ENCODE assay signal across 9 mouse cellular contexts in genomic region chr7:142386621-142387201, GRCm38 (mm10). TPM values are rescaled to one million over a fixed set of nuclear protein-coding genes. Genes with fewer than 3 reads are reported as not detected.
DNase-seq lines count a peak whose midpoint lies in the region; ATAC-seq and TF ChIP-seq lines count a peak whose summit lies in the region.
"Had no signal": no experiment of that assay in that cellular context is flagged by ENCODE, and none has a peak within 500 bp of the region (broad histone marks: within the 10 kb centered on the region; RNA-seq: fewer than 3 reads in every experiment).

No protein-coding gene starts in this region.

- H3K4me1 ChIP-seq in embryonic facial prominence, embryonic 14.5 days (ENCODE audit: control insufficient read depth, insufficient read depth, low read length), result peaks cover 8% of the 10 kb centered on the region
- peaks cover 24% of the 10 kb centered on the region for H3K4me1 ChIP-seq in hindbrain, embryonic 15.5 days (replicated peaks)
- H3K4me1 ChIP-seq in liver, embryonic 16.5 days (ENCODE audit: control insufficient read depth, low read depth, low read length), result peaks cover 59% of the 10 kb centered on the region

- H3K9ac ChIP-seq in embryonic facial prominence, embryonic 14.5 days (ENCODE audit: low read depth, low read length), result peak overlapping the region; percentile 81
- H3K9ac ChIP-seq in hindbrain, embryonic 15.5 days, result peak overlapping the region; percentile 88
- H3K9ac ChIP-seq in liver, embryonic 16.5 days (ENCODE audit: low read depth, low read length), result peak overlapping the region; percentile 96

- peaks cover 31% of the 10 kb centered on the region for H3K79me2 ChIP-seq in C2C12 (ENCODE audit: control insufficient read depth, insufficient read depth)

- no peak for ATAC-seq in embryonic facial prominence, embryonic 14.5 days (ENCODE audit: low read depth)
- ATAC-seq in hindbrain, embryonic 15.5 days (ENCODE audit: low FRiP score, low read depth), result no peak
- ATAC-seq in liver, embryonic 16.5 days (ENCODE audit: low read depth), result peak; percentile 61

- peak; percentile 26 to 42 for DNase-seq in cerebellum, adult 18-20 months
- DNase-seq in cerebellum, adult 11 months, result no peak
- no peak for DNase-seq in embryonic facial prominence, embryonic 14.5 days (ENCODE audit: low spot score)
- DNase-seq in natural killer cell, adult 2 months (ENCODE audit: low spot score in 2 of 2), result no peak
- no peak for DNase-seq in layer of hippocampus, postnatal 25 days (ENCODE audit: extremely low spot score in 1 of 2, low spot score in 1 of 2)

- 63% methylated on average over 6 of the region's 6 CpGs for WGBS in embryonic facial prominence, embryonic 14.5 days
- 58% methylated on average over 6 of the region's 6 CpGs for WGBS in hindbrain, embryonic 15.5 days
- 25% methylated on average over 6 of the region's 6 CpGs for WGBS in liver, embryonic 16.5 days (ENCODE audit: insufficient replicate concordance)

- no peak for TF ChIP-seq CTCF in C2C12 (IDR thresholded peaks at IDR 0.05; ENCODE audit: control insufficient read depth, insufficient read depth, insufficient read length)

- H3K79me3 ChIP-seq in C2C12 (ENCODE audit: low read depth), result peaks cover 18% of the 10 kb centered on the region

- peak overlapping the region; percentile 65 for H3K4me3 ChIP-seq in C2C12 (ENCODE audit: insufficient read depth, poor library complexity, severe bottlenecking)
- peak overlapping the region; percentile 78 for H3K4me3 ChIP-seq in embryonic facial prominence, embryonic 14.5 days (ENCODE audit: low read depth, low read length)
- H3K4me3 ChIP-seq in hindbrain, embryonic 15.5 days, result peak overlapping the region; percentile 89
- peak overlapping the region; percentile 90 for H3K4me3 ChIP-seq in liver, embryonic 16.5 days (ENCODE audit: low read depth, low read length)

- peak overlapping the region; percentile 94 for H3K4me2 ChIP-seq in embryonic facial prominence, embryonic 14.5 days (ENCODE audit: low read depth, low read length)
- H3K4me2 ChIP-seq in hindbrain, embryonic 15.5 days, result peak overlapping the region; percentile 90
- peak overlapping the region; percentile 85 for H3K4me2 ChIP-seq in liver, embryonic 16.5 days (ENCODE audit: low read depth, low read length)

- H3K27me3 ChIP-seq in C2C12 (ENCODE audit: control insufficient read depth, insufficient read depth, insufficient read length), result no peaks in the 10 kb centered on the region
- no peaks in the 10 kb centered on the region for H3K27me3 ChIP-seq in embryonic facial prominence, embryonic 14.5 days (replicated peaks; ENCODE audit: control insufficient read depth, insufficient read depth, low read length)
- H3K27me3 ChIP-seq in hindbrain, embryonic 15.5 days, result no peaks in the 10 kb centered on the region
- no peaks in the 10 kb centered on the region for H3K27me3 ChIP-seq in liver, embryonic 16.5 days (ENCODE audit: control insufficient read depth, insufficient read depth, low read depth, low read length)

- peak overlapping the region; percentile 85 for H3ac ChIP-seq in C2C12 (ENCODE audit: control insufficient read depth, insufficient read length, low read depth)

- H3K27ac ChIP-seq in embryonic facial prominence, embryonic 14.5 days (replicated peaks; ENCODE audit: low read depth, low read length), result 0 out of 2 replicates have a peak overlapping the region, but pooled peaks have one; percentile 53
- peak overlapping the region; percentile 79; the same call in 1 of the 2 replicates for H3K27ac ChIP-seq in hindbrain, embryonic 15.5 days (replicated peaks)
- peak overlapping the region; percentile 94 for H3K27ac ChIP-seq in liver, embryonic 16.5 days (ENCODE audit: low read length)

- H3K36me3 ChIP-seq in C2C12 (ENCODE audit: control insufficient read depth, insufficient read depth), result peaks cover 34% of the 10 kb centered on the region
- peaks cover 32% of the 10 kb centered on the region for H3K36me3 ChIP-seq in embryonic facial prominence, embryonic 14.5 days (ENCODE audit: control insufficient read depth, insufficient read depth, low read length)
- peaks cover 26% of the 10 kb centered on the region for H3K36me3 ChIP-seq in hindbrain, embryonic 15.5 days
- H3K36me3 ChIP-seq in liver, embryonic 16.5 days (ENCODE audit: control insufficient read depth, insufficient read depth), result peaks cover 39% of the 10 kb centered on the region

- H3K9me3 ChIP-seq in embryonic facial prominence, embryonic 14.5 days (ENCODE audit: control insufficient read depth, low read length), result no peaks in the 10 kb centered on the region
- H3K9me3 ChIP-seq in hindbrain, embryonic 15.5 days, result no peaks in the 10 kb centered on the region
- H3K9me3 ChIP-seq in liver, embryonic 16.5 days (replicated peaks; ENCODE audit: control insufficient read depth, low read length), result no peaks in the 10 kb centered on the region

TF ChIP-seq in C2C12, 6 proteins besides CTCF, POLR2A, EP300 and RAD21:
- no peak for TF ChIP-seq MYOG (IDR thresholded peaks at IDR 0.05; ENCODE audit: control insufficient read depth, extremely low read depth, insufficient read length)
- TF ChIP-seq FOSL1 (IDR thresholded peaks at IDR 0.05; ENCODE audit: insufficient read depth, low read length, poor library complexity, severe bottlenecking), result no peak
- TF ChIP-seq MAX (IDR thresholded peaks at IDR 0.05), result no peak
- no peak for TF ChIP-seq MYOD1 (IDR thresholded peaks at IDR 0.05; ENCODE audit: control insufficient read depth, insufficient read length, low read depth)
- no peak for TF ChIP-seq CEBPB (IDR thresholded peaks at IDR 0.05; ENCODE audit: low read depth)
- TF ChIP-seq USF1 (IDR thresholded peaks at IDR 0.05; ENCODE audit: low read depth), result no peak

RNA-seq across cellular contexts. Expression of gene Ctsd, which starts 1.1 kb away (rescaled TPM):
- polyA plus RNA-seq in C2C12 (2012; fragmentation: generic; extraction: Trizol), result 384 TPM
- 342 and 350 TPM in 2 replicates for polyA plus RNA-seq in embryonic facial prominence, embryonic 14.5 days (2014; fragmentation: Nextera tagmentation; extraction: Ambion mirVana)
- polyA plus RNA-seq in hindbrain, embryonic 15.5 days (2015; fragmentation: Nextera tagmentation; extraction: Ambion mirVana), result 300 and 306 TPM in 2 replicates
- 408 and 415 TPM in 2 replicates for polyA plus RNA-seq in liver, embryonic 16.5 days (2015; fragmentation: Nextera tagmentation; extraction: Ambion mirVana)
- total RNA-seq in layer of hippocampus, postnatal 25 days (2021), result 100 to 1,000 TPM; 313 to 344 TPM

RNA-seq across cellular contexts. Expression of gene Gm49369, which starts 4.2 kb away (rescaled TPM):
- not detected for polyA plus RNA-seq in C2C12 (2012; fragmentation: generic; extraction: Trizol)
- 0.46 TPM in 1 of 2 replicates, not detected in the other for polyA plus RNA-seq in embryonic facial prominence, embryonic 14.5 days (2014; fragmentation: Nextera tagmentation; extraction: Ambion mirVana)
- polyA plus RNA-seq in hindbrain, embryonic 15.5 days (2015; fragmentation: Nextera tagmentation; extraction: Ambion mirVana), result 1.9 TPM in 1 of 2 replicates, not detected in the other
- polyA plus RNA-seq in liver, embryonic 16.5 days (2015; fragmentation: Nextera tagmentation; extraction: Ambion mirVana), result 1.4 and 1.8 TPM in 2 replicates
- 10 to 100 TPM in 1 of 2 experiments, 1 to 10 TPM in 1; 3.2 to 10.3 TPM for total RNA-seq in layer of hippocampus, postnatal 25 days (2021)

RNA-seq across cellular contexts. Expression of gene Ifitm10, which starts 13.2 kb away (rescaled TPM):
- polyA plus RNA-seq in C2C12 (2012; fragmentation: generic; extraction: Trizol), result 2.0 TPM
- 3.0 and 3.3 TPM in 2 replicates for polyA plus RNA-seq in embryonic facial prominence, embryonic 14.5 days (2014; fragmentation: Nextera tagmentation; extraction: Ambion mirVana)
- polyA plus RNA-seq in hindbrain, embryonic 15.5 days (2015; fragmentation: Nextera tagmentation; extraction: Ambion mirVana), result 8.4 and 8.7 TPM in 2 replicates
- 1.6 and 2.0 TPM in 2 replicates for polyA plus RNA-seq in liver, embryonic 16.5 days (2015; fragmentation: Nextera tagmentation; extraction: Ambion mirVana)
- 10 to 100 TPM; 40.7 to 41.8 TPM for total RNA-seq in layer of hippocampus, postnatal 25 days (2021)
- total RNA-seq: hematopoietic stem cell, adult 5-6 weeks had no signal

RNA-seq across cellular contexts. Expression of gene Syt8, which starts 47.9 kb away (rescaled TPM):
- 0.07 TPM for polyA plus RNA-seq in C2C12 (2012; fragmentation: generic; extraction: Trizol)
- 1.9 and 3.9 TPM in 2 replicates for polyA plus RNA-seq in embryonic facial prominence, embryonic 14.5 days (2014; fragmentation: Nextera tagmentation; extraction: Ambion mirVana)
- not detected in 2 replicates for polyA plus RNA-seq in hindbrain, embryonic 15.5 days (2015; fragmentation: Nextera tagmentation; extraction: Ambion mirVana)
- 0.14 TPM in 1 of 2 replicates, not detected in the other for polyA plus RNA-seq in liver, embryonic 16.5 days (2015; fragmentation: Nextera tagmentation; extraction: Ambion mirVana)
- total RNA-seq in layer of hippocampus, postnatal 25 days (2021), result not detected
- total RNA-seq: hematopoietic stem cell, adult 5-6 weeks had no signal

RNA-seq across cellular contexts. Expression of gene Tnni2, which starts 54.9 kb away (rescaled TPM):
- 7.5 TPM for polyA plus RNA-seq in C2C12 (2012; fragmentation: generic; extraction: Trizol)
- polyA plus RNA-seq in embryonic facial prominence, embryonic 14.5 days (2014; fragmentation: Nextera tagmentation; extraction: Ambion mirVana), result 319 and 564 TPM in 2 replicates
- polyA plus RNA-seq in hindbrain, embryonic 15.5 days (2015; fragmentation: Nextera tagmentation; extraction: Ambion mirVana), result 0.79 and 1.4 TPM in 2 replicates
- polyA plus RNA-seq in liver, embryonic 16.5 days (2015; fragmentation: Nextera tagmentation; extraction: Ambion mirVana), result 17.8 and 41.4 TPM in 2 replicates
- under 1 TPM in 1 of 2 experiments, not detected in 1; 0.70 TPM for total RNA-seq in layer of hippocampus, postnatal 25 days (2021)

Comparison
In these comparisons a context has a peak if more than half of its experiments do, and no peak if none do; other contexts are left out.
1. DNase-seq: peak in cerebellum, adult 18-20 months (2 of 2); none in cerebellum, adult 11 months (single experiment), embryonic facial prominence, embryonic 14.5 days (single experiment), natural killer cell, adult 2 months (0 of 2) and layer of hippocampus, postnatal 25 days (0 of 2).
2. Peak in every context shown above with its lines, with median percentiles within 50 percentile points of each other: H3K4me3 ChIP-seq, H3K27ac ChIP-seq, H3K4me2 ChIP-seq and H3K9ac ChIP-seq.